Mouse (Mus musculus) CH12.LX (cell line): ENCODE measurements at regions not wholly inside any gene's neighbourhood (a gene's known extent, or its start where the extent isn't known, plus 50 kb on each side); places are given as distances from the start of the nearest gene placed in this dataset.

Source experiments
- DNase-seq: peaks from one replicate; pipeline ENCODE4 v3.0.0-alpha.2; 2013; ENCODE audit errors: extremely low read depth
- H3K27ac ChIP-seq: 2 replicates; pipeline ENCODE4 v1.5.1; 2012; ENCODE audit warnings: low read depth, mild to moderate bottlenecking, control low read depth, moderate library complexity; ENCODE audit not compliant: insufficient read depth
- H3K27me3 ChIP-seq: replicated peaks from 2 replicates; pipeline ENCODE3; 2012; ENCODE audit warnings: inconsistent platforms
- H3K36me3 ChIP-seq, 2 experiments: replicated peaks in 1 of 2; 2 replicates each; pipeline versions ENCODE3 to v1.6.1; 2012; ENCODE audit warnings: inconsistent platforms in 1 of 2, low read length in 1 of 2, mild to moderate bottlenecking in 1 of 2, mixed read lengths in 1 of 2, moderate library complexity in 1 of 2; ENCODE audit not compliant: control insufficient read depth in 1 of 2, insufficient read depth in 1 of 2
- H3K4me1 ChIP-seq, 2 experiments: 2 replicates each; pipeline ENCODE4 v1.6.1; 2012; ENCODE audit warnings: inconsistent platforms in 1 of 2, moderate library complexity in 1 of 2; ENCODE audit not compliant: insufficient read depth in 2 of 2, control insufficient read depth in 1 of 2
- H3K4me2 ChIP-seq: 2 replicates; pipeline ENCODE4 v1.6.1; 2012; ENCODE audit warnings: low read depth, mild to moderate bottlenecking, control low read depth; ENCODE audit not compliant: poor library complexity, insufficient read depth, severe bottlenecking
- H3K4me3 ChIP-seq, 3 experiments: fragments of 150-350 bp in 1 of 3; sonication (generic) in 1 of 3; replicated peaks in 1 of 3; 2 replicates each; pipeline versions ENCODE3 to v1.5.1; 2011 to 2012; ENCODE audit warnings: low read depth in 2 of 3, low read length in 2 of 3, mild to moderate bottlenecking in 2 of 3, moderate library complexity in 2 of 3, control low read depth in 1 of 3, improper control_type of control experiment in 1 of 3, inconsistent platforms in 1 of 3, mixed read lengths in 1 of 3; ENCODE audit not compliant: poor library complexity in 1 of 3
- H3K79me2 ChIP-seq: replicated peaks from 2 replicates; pipeline ENCODE4 v1.6.1; 2012; ENCODE audit warnings: mild to moderate bottlenecking, moderate library complexity; ENCODE audit not compliant: control insufficient read depth, poor library complexity, insufficient read depth, severe bottlenecking; ENCODE audit errors: extremely low read depth
- H3K9ac ChIP-seq: 2 replicates; pipeline ENCODE4 v1.6.1; 2012; ENCODE audit warnings: low read depth, mild to moderate bottlenecking, control low read depth, moderate library complexity; ENCODE audit not compliant: insufficient read depth
- H3K9me3 ChIP-seq: replicated peaks from 2 replicates; pipeline ENCODE3; 2012; ENCODE audit warnings: low read length, inconsistent platforms, mixed read lengths
- BHLHE40 ChIP-seq: IDR thresholded peaks from 2 replicates; pipeline ENCODE4 v1.6.1; 2011; ENCODE audit warnings: mild to moderate bottlenecking, low read depth, low read length, improper control_type of control experiment
- EP300 ChIP-seq: IDR thresholded peaks from 2 replicates; pipeline ENCODE4 v1.6.1; 2011; ENCODE audit warnings: low read length, improper control_type of control experiment
- ETS1 ChIP-seq: conservative IDR thresholded peaks from 2 replicates; pipeline ENCODE4 v1.6.1; 2012; ENCODE audit warnings: low read depth, mild to moderate bottlenecking, inconsistent platforms, low read length, improper control_type of control experiment, moderate library complexity
- GABPA ChIP-seq: IDR thresholded peaks from 2 replicates; pipeline ENCODE4 v1.6.1; 2012; ENCODE audit warnings: low read depth, low read length, improper control_type of control experiment, inconsistent platforms; ENCODE audit not compliant: insufficient replicate concordance
- JUN ChIP-seq: IDR thresholded peaks from 2 replicates; pipeline ENCODE4 v1.6.1; 2011; ENCODE audit warnings: low read depth, mild to moderate bottlenecking, low read length, improper control_type of control experiment, moderate library complexity; ENCODE audit not compliant: insufficient read depth
- MAFK ChIP-seq: IDR thresholded peaks from 2 replicates; pipeline ENCODE4 v1.6.1; 2011; ENCODE audit warnings: low read length, improper control_type of control experiment; ENCODE audit not compliant: insufficient replicate concordance
- MAX ChIP-seq: IDR thresholded peaks from 2 replicates; pipeline ENCODE4 v1.6.1; 2011; ENCODE audit warnings: low read length, improper control_type of control experiment
- MYC ChIP-seq: IDR thresholded peaks from 2 replicates; pipeline ENCODE4 v1.6.1; 2011; ENCODE audit warnings: low read depth, mild to moderate bottlenecking, improper control_type of control experiment, low read length
- NELFE ChIP-seq: IDR thresholded peaks from 2 replicates; pipeline ENCODE4 v1.6.1; 2011; ENCODE audit warnings: low read depth, low read length, improper control_type of control experiment
- NRF1 ChIP-seq: IDR thresholded peaks from 2 replicates; pipeline ENCODE4 v1.6.1; 2014; ENCODE audit warnings: low read depth, mild to moderate bottlenecking, inconsistent platforms, low read length, improper control_type of control experiment, moderate library complexity
- POLR2AphosphoS2 ChIP-seq: IDR thresholded peaks from 2 replicates; pipeline ENCODE4 v1.6.1; 2011; ENCODE audit warnings: low read depth, low read length, improper control_type of control experiment
- RAD21 ChIP-seq: IDR thresholded peaks from 2 replicates; pipeline ENCODE4 v1.6.1; 2011; ENCODE audit warnings: low read depth, mild to moderate bottlenecking, low read length, improper control_type of control experiment, moderate library complexity
- SIN3A ChIP-seq: IDR thresholded peaks from 2 replicates; pipeline ENCODE4 v1.6.1; 2012; ENCODE audit warnings: low read length, improper control_type of control experiment, inconsistent platforms
- SMC3 ChIP-seq: IDR thresholded peaks from 2 replicates; pipeline ENCODE4 v1.6.1; 2011; ENCODE audit warnings: low read depth, low read length, improper control_type of control experiment
- TBP ChIP-seq: conservative IDR thresholded peaks from 2 replicates; pipeline ENCODE4 v1.6.1; 2011; ENCODE audit warnings: low read depth, low read length, improper control_type of control experiment
- UBTF ChIP-seq: IDR thresholded peaks from 2 replicates; pipeline ENCODE4 v1.6.1; 2012; ENCODE audit warnings: low read depth, mild to moderate bottlenecking, inconsistent platforms, low read length, improper control_type of control experiment, moderate library complexity
- USF2 ChIP-seq: conservative IDR thresholded peaks from 2 replicates; pipeline ENCODE4 v1.6.1; 2011; ENCODE audit warnings: low read depth, low read length, improper control_type of control experiment
- ZMIZ1 ChIP-seq: IDR thresholded peaks from 2 replicates; pipeline ENCODE4 v1.6.1; 2012; ENCODE audit warnings: low read depth, mild to moderate bottlenecking, inconsistent platforms, low read length, improper control_type of control experiment
- dilution Hi-C: fragments of 300-500 bp; cut with MboI; formaldehyde crosslinking; loops from 2 replicates; pipeline ENCODE4 v1.14.3; 2020; ENCODE audit warnings: low sequenced_read_pairs; ENCODE audit not compliant: extremely low pct_unique_long_range_greater_than_20kb, extremely low pct_ligation_motif_present
- in situ Hi-C: fragments of 300-500 bp; cut with MboI; formaldehyde crosslinking; loops from 3 replicates; pipeline ENCODE4 v1.14.3; 2019; ENCODE audit warnings: low sequenced_read_pairs, low pct_ligation_motif_present, low pct_unique_long_range_greater_than_20kb, mixed read lengths

DNA sequence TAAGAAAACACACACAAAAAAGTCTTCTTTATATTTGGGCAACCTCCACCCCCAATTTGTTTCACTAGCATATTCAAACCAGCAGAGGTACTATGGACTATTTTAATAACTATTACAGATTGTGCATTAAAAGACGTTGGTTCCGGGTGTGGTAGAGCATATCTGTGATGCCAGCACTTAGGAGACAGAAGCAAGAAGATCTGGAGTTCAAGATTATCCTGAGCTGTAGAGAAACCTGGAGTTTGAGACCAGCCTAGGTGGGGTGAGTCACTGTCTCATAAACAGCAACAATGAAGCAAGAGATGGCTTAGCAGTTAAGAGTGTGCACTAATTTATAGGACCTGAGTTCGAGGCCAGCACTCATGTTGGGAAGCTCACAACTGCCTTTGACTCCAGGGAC is 50.4 kb upstream of the Hk2 start:
- dilution Hi-C loops, result no loop called here
- Histone ChIP-seq H3K79me2 (no peaks in the 10 kb centered on the region), H3K9me3 (peaks cover 5% of the 10 kb centered on the region), H3K27ac (no peak overlapping the region), H3K4me3 (no peak overlapping the region), H3K27me3 (no peaks in the 10 kb centered on the region), H3K9ac (no peak overlapping the region), H3K36me3 (no peaks in the 10 kb centered on the region), H3K4me1 (peaks cover 3 to 21% of the 10 kb centered on the region in 2 experiments), H3K4me2 (no peak overlapping the region)
- DNase-seq, result no peak
- TF ChIP-seq ZMIZ1, result no peak
- no peak for TF ChIP-seq SMC3
- TF ChIP-seq MAX, result no peak
- no peak for TF ChIP-seq MAFK
- no peak for TF ChIP-seq RAD21
- no peak for TF ChIP-seq UBTF
- TF ChIP-seq TBP, result no peak
- no peak for TF ChIP-seq ETS1
- TF ChIP-seq GABPA, result no peak
- no peak for TF ChIP-seq JUN
- TF ChIP-seq SIN3A, result no peak
- TF ChIP-seq NELFE, result no peak
- no peak for TF ChIP-seq USF2
- TF ChIP-seq NRF1, result no peak
- no peak for TF ChIP-seq EP300
- no peak for TF ChIP-seq BHLHE40
- no peak for TF ChIP-seq POLR2AphosphoS2
- no peak for TF ChIP-seq MYC
- in situ Hi-C loops, result no loop called here

DNA sequence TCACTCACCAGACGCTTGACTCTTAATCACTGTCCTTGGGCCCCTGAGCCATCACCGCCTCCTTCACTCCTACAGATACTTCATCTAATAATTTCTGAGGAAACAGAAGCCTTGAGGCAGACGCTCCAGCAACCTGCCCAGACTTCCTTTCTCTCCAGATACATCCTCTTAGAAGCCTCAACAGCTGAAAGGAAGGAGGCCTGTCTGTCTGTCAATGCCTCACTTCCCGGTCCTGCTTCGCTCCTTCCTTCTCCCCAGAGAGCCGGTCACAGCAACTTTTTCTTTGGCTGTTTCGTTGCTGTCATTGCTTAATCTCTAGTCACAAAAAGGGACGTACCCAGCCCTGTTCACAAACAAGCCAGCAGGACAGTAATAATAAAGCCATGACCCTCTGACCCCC is 50.0 kb upstream of the Hk2 start:
- TF ChIP-seq TBP (no peak), NELFE (no peak)
- no peak for DNase-seq
- Histone ChIP-seq H3K4me2 (no peak overlapping the region), H3K4me1 (peaks cover 3 to 21% of the 10 kb centered on the region in 2 experiments), H3K79me2 (no peaks in the 10 kb centered on the region), H3K27me3 (no peaks in the 10 kb centered on the region), H3K9ac (no peak overlapping the region), H3K36me3 (no peaks in the 10 kb centered on the region), H3K4me3 (no peak overlapping the region), H3K27ac (no peak overlapping the region), H3K9me3 (peaks cover 5% of the 10 kb centered on the region)
- in situ Hi-C loops (no loop called here), dilution Hi-C loops (no loop called here)
